Mouse (Mus musculus): ENCODE measurements around the gene Shc3. TPM values are rescaled to one million over a fixed set of nuclear protein-coding genes. Genes with fewer than 3 reads are reported as not detected.

Shc3 gene
- total RNA-seq, 2 experiments from 2014 or later, result 0.90 to 1.2 TPM

Other genes starting within 250 kb of the Shc3 start
- 1 to 10 TPM; 4.1 to 4.9 TPM for gene S1pr3, start 160.8 kb downstream of the Shc3 start, total RNA-seq (2021)
- gene Cks2, start 75.8 kb upstream of the Shc3 start, total RNA-seq (2021), result 1 to 10 TPM in 1 of 2 experiments, not detected in 1; 1.8 TPM
- 10 to 100 TPM in 1 of 2 experiments, 1 to 10 TPM in 1; 8.7 to 11.4 TPM for gene Secisbp2, start 82.3 kb upstream of the Shc3 start, total RNA-seq (2021)
- gene Sema4d, start 224.3 kb upstream of the Shc3 start, total RNA-seq (2021), result 100 to 1,000 TPM; 132 to 144 TPM